Mouse (Mus musculus) left cerebral cortex, postnatal 25 days (tissue): ENCODE measurements at regions not wholly inside any gene's neighbourhood (a gene's known extent, or its start where the extent isn't known, plus 50 kb on each side); places are given as distances from the start of the nearest gene placed in this dataset.

Experiments
- DNase-seq, 2 experiments: peaks; one replicate each; pipeline ENCODE4 v3.0.0; 2022; ENCODE audit warnings: low spot score in 2 of 2, mixed read lengths in 1 of 2
- intact Hi-C: fragments of 180-260 bp; cut with DNase I; formaldehyde crosslinking; loops from one replicate; pipeline ENCODE4 v1.15.1; 2025
- microRNA-seq, 2 experiments: library from miRNA; unstranded; fragments of <30 nt; microRNA quantifications; one replicate each; pipeline ENCODE4 v1.2.0; 2022

- intact Hi-C loops, result no loop called here
- DNase-seq, result no peak
Observed at GRCm38 (mm10) chr5:83533901-83534300, 178.9 kb upstream of the Tecrl start.

GRCm38 (mm10) chr5:83518661-83519060 is 163.7 kb upstream of the Tecrl start:
- DNase-seq, result peak in 1 of 2 experiments; percentile 2
- intact Hi-C loops, result no loop called here

- intact Hi-C loops, result no loop called here
- DNase-seq, result peak; percentile 46 to 55
Observed at GRCm38 (mm10) chr5:83484135-83484534, 129.1 kb upstream of the Tecrl start.

GRCm38 (mm10) chr5:83440259-83440658 is 85.3 kb upstream of the Tecrl start:
- intact Hi-C loops, result no loop called here
- peak; percentile 53 to 54 for DNase-seq

GRCm38 (mm10) chr5:83436510-83436909 is 81.5 kb upstream of the Tecrl start:
- DNase-seq, result peak in 1 of 2 experiments; percentile 8
- intact Hi-C loops, result loop anchor here (10.0 kb wide), 1 partner anchor 712 kb away; no protein-coding TSS in a partner anchor

GRCm38 (mm10) chr5:83421708-83422107 is 66.7 kb upstream of the Tecrl start:
- no peak for DNase-seq
- intact Hi-C loops, result no loop called here

- DNase-seq, result no peak
- intact Hi-C loops, result no loop called here
Observed at GRCm38 (mm10) chr5:83410221-83410620, 55.2 kb upstream of the Tecrl start.

- intact Hi-C loops, result no loop called here
- no peak for DNase-seq
Observed at GRCm38 (mm10) chr5:83405266-83405954, 50.4 kb upstream of the Tecrl start.

Small RNA genes lying in the stretch of these regions (microRNA-seq; reads per million reads assigned to microRNA genes)
- 0 reads per million in 2 experiments for gene Gm44303
